Mouse (Mus musculus) intestine, postnatal 0 days (tissue): ENCODE measurements around the gene Efr3b. TPM values are rescaled to one million over a fixed set of nuclear protein-coding genes. Genes with fewer than 3 reads are reported as not detected.

Source experiments
- ATAC-seq: fragments of 200-750 bp; cut with Nextera tagmentation; 2 replicates; pipeline ENCODE4 v1.8.0; 2017; ENCODE audit warnings: mild to moderate bottlenecking, moderate TSS enrichment, moderate library complexity
- H3K27ac ChIP-seq: fragments of 300-500 bp; sonication (generic); 2 replicates; pipeline ENCODE4 v1.5.1; 2014; ENCODE audit warnings: mild to moderate bottlenecking, low read depth, low read length, moderate library complexity
- H3K27me3 ChIP-seq: fragments of 300-500 bp; sonication (generic); replicated peaks from 2 replicates; pipeline ENCODE4 v1.6.1; 2014; ENCODE audit warnings: low read length, mixed read lengths; ENCODE audit not compliant: control insufficient read depth, insufficient read depth
- H3K36me3 ChIP-seq: fragments of 300-500 bp; sonication (generic); 2 replicates; pipeline ENCODE4 v1.6.1; 2014; ENCODE audit warnings: mild to moderate bottlenecking, moderate library complexity; ENCODE audit not compliant: control insufficient read depth, insufficient read depth
- H3K4me1 ChIP-seq: fragments of 300-500 bp; sonication (generic); replicated peaks from 2 replicates; pipeline ENCODE4 v1.6.1; 2014; ENCODE audit warnings: antibody characterized with exemption, low read length, mixed read lengths; ENCODE audit not compliant: control insufficient read depth, insufficient read depth
- H3K4me2 ChIP-seq: fragments of 300-500 bp; sonication (generic); replicated peaks from 2 replicates; pipeline ENCODE4 v1.6.1; 2014; ENCODE audit warnings: low read depth, mild to moderate bottlenecking, moderate library complexity
- H3K4me3 ChIP-seq: fragments of 300-500 bp; sonication (generic); 2 replicates; pipeline ENCODE4 v1.5.1; 2014; ENCODE audit warnings: low read depth, low read length
- H3K9ac ChIP-seq: fragments of 300-500 bp; sonication (generic); 2 replicates; pipeline ENCODE4 v1.6.1; 2014; ENCODE audit warnings: mild to moderate bottlenecking, low read depth, low read length
- H3K9me3 ChIP-seq: fragments of 300-500 bp; sonication (generic); 2 replicates; pipeline ENCODE4 v1.6.1; 2016; ENCODE audit warnings: mixed run types; ENCODE audit not compliant: control insufficient read depth
- CTCF ChIP-seq: sonication (generic); IDR thresholded peaks from 2 replicates; pipeline ENCODE4 v1.5.1; 2016; ENCODE audit warnings: low read depth, mild to moderate bottlenecking, control low read depth, antibody characterized with exemption, moderate library complexity
- WGBS: fragments of 180-500 bp; shearing (Covaris S2); extraction: QIAGEN DNeasy Blood & Tissue Kit; methylation state at CpG from one replicate; pipeline ENCODE4 v1.1.7; 2014; 5-methylcytosine and 5-hydroxymethylcytosine counted together
- polyA plus RNA-seq: library from polyadenylated mRNA; unstranded; fragments of >200 nt; fragmentation: Nextera tagmentation; extraction: Ambion mirVana; gene quantifications from 2 replicates; pipeline ENCODE4 v1.2.1, GENCODE M21; 2015

Gene Efr3b
- 3.2 and 3.9 TPM in 2 replicates for polyA plus RNA-seq

DNA sequence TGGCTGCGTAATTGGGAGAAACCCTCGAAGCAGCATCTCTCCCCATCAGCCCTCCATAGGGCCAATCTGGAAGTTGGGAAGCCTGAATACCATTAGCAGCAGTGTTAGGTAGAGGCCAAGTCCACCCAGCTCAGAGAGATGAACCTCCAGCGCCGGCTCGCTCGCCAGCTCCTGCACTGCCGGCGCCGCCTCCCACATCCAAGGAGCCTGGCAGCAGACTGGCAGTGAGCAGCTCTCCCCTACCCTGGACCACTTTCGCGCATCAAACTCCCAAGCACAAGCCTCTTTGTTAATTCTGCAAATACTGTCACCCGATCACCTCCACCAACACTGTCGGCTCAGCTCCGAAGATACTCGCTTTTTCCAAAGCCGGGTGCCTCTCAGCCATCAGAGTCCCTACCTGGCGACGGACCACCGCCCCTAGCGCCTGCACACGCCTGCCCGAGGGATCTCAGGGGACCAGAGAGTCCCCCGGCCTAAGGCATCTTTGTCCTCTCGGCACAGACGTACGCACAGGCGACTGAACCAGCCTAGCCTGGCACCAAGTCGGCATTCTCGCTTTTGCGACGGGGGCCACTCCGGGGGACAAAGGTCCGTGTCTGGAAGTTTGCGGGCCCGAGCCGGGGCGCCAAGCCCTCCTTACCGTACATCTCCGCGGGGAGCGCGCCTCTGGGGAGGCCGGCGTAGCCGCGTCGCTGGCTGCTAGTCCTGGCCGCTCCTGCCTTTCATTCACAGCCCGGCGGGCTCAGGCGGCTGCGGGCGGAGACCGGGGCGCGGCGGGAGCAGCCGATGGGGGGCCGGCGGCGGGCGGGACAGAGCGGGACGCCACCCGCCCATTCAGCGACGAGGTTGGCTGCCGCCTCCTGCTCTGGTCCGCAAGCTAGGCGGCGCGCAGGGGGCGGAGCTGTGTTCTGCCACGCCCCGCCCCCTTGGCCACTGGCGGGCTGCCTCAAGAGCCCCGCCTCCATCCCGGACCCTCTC, at the start of gene Efr3b:
Gene Efr3b (minus strand): TSS at position 855 of the 981 bp plus-strand sequence.
- Histone ChIP-seq H3K27ac (peak within 1 kb of the TSS; percentile 60), H3K27me3 (no peaks in the 10 kb centered on the region), H3K9ac (peak within 1 kb of the TSS; percentile 62), H3K9me3 (no peaks in the 10 kb centered on the region), H3K36me3 (no peaks in the 10 kb centered on the region), H3K4me1 (peaks cover 9% of the 10 kb centered on the region; the same call in 1 of the 2 replicates), H3K4me3 (peak within 1 kb of the TSS; percentile 72), H3K4me2 (peak within 1 kb of the TSS; percentile 98)
- WGBS, result 2% methylated on average over 78 of the region's 78 CpGs
- TF ChIP-seq CTCF, result peak; percentile 51
- ATAC-seq, result peak; percentile 87

DNA sequence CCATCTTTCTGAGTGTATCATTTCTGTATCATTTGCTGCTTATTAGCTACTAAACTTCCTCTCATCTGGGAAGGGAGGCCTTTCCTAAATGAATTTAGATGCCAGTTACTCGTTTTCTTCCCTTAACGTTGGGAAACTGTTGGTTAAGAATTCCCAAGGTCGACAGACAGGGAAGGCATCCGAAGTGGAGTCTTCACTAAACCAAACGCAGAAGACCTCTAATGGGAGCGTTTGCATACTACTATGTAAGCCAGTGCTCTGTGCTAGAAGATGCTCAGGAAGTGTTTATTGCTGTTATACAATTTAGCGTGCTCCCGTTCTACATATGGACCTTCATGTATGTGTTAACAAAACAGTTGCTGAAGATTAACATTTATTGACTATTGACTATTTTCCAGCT, 44.7 kb upstream of the Efr3b start:
- 0 out of 2 replicates have a peak overlapping the region, but pooled peaks have one; percentile 85 for H3K4me2 ChIP-seq
- H3K27me3 ChIP-seq, result no peaks in the 10 kb centered on the region
- H3K4me3 ChIP-seq, result no peak overlapping the region
- no peaks in the 10 kb centered on the region for H3K4me1 ChIP-seq
- no peak overlapping the region for H3K9ac ChIP-seq
- 56% methylated on average over 8 of the region's 8 CpGs for WGBS
- H3K27ac ChIP-seq, result no peak overlapping the region
- peaks cover 11% of the 10 kb centered on the region; the same call in 1 of the 2 replicates for H3K36me3 ChIP-seq
- H3K9me3 ChIP-seq, result no peaks in the 10 kb centered on the region
- ATAC-seq, result no peak
- TF ChIP-seq CTCF, result no peak

DNA sequence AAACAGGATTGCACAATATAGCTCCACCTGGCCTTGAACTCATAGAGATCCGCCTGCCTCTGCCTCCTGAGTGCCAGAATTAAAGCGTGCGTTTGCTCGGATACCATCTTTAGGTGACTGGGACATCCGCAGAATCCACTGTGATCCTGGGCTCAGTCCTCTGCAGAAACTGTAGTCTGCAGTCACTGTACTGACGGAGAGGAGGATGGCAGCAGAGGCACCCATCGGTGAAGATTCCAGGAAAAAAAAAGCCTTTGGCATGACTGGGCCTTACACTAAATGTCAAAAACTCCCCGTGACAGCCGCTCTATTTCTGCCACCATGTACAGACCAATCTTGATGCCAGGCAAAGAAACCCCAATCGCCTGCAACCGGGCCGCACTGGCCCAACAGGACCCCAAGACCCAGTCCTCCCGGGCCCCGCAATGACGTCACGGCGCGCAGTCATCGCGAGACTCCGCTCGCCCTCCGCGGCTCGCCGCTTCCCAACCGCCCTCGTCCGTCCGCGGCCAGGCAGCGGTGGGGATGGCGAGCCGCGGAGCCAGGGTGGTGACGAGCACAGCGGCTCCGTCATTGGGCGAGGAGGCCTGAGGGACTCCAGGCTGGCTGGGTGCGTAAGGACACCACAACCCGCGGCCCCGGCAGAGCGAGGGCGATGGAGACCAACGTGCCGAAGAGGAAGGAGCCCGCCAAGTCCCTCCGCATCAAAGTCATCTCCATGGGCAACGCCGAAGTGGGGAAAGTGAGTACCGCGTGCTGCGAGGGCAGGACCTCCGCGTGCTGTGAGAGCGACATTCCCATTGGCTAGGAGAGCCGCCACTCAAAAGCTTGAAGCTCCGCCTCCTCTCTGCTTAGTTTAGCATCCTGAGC, 43.7 kb upstream of the Efr3b start, which contains the start of gene Dnajc27:
Gene Dnajc27 (plus strand): TSS at position 452 of the 870 bp plus-strand sequence.
- no peaks in the 10 kb centered on the region for H3K9me3 ChIP-seq
- whole genome bisulfite sequencing, result 6% methylated on average over 59 of the region's 59 CpGs
- peak; percentile 92 for ATAC-seq
- H3K4me3 ChIP-seq, result peak within 1 kb of the TSS; percentile 42
- peak within 1 kb of the TSS; percentile 85 for H3K4me2 ChIP-seq
- TF ChIP-seq CTCF, result no peak; the same call in 1 of the 2 replicates
- no peaks in the 10 kb centered on the region for H3K4me1 ChIP-seq
- peak within 1 kb of the TSS; percentile 74 for H3K27ac ChIP-seq
- H3K9ac ChIP-seq, result peak within 1 kb of the TSS; percentile 52
- H3K36me3 ChIP-seq, result peaks cover 7% of the 10 kb centered on the region; the same call in 1 of the 2 replicates
- H3K27me3 ChIP-seq, result no peaks in the 10 kb centered on the region

DNA sequence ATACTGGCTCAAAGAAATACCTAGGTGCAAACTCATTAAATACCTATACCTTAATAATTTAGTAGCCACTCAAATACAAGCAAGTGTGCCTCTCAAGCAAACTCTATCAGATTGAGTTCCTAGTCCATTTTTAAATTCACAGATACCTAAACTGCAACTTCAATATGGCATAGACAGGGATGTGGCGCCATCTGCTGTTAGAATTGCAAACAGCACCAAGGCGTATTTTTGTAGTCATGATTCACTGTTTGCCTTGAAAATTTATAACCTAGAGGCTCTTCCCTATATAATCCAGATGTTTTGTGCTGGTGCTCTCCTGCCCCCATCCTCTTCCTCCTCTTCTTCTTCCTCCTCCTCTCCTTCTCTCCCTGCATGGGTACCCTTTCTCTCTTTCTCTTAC, 41.6 kb upstream of the Efr3b start:
- Histone ChIP-seq H3K4me3 (no peak overlapping the region), H3K27me3 (no peaks in the 10 kb centered on the region), H3K4me1 (no peaks in the 10 kb centered on the region), H3K9ac (no peak overlapping the region), H3K4me2 (no peak overlapping the region), H3K36me3 (no peaks in the 10 kb centered on the region), H3K27ac (no peak overlapping the region), H3K9me3 (no peaks in the 10 kb centered on the region)
- 0% methylated on average over 2 of the region's 2 CpGs for WGBS
- peak; percentile 94 for TF ChIP-seq CTCF
- ATAC-seq, result no peak

DNA sequence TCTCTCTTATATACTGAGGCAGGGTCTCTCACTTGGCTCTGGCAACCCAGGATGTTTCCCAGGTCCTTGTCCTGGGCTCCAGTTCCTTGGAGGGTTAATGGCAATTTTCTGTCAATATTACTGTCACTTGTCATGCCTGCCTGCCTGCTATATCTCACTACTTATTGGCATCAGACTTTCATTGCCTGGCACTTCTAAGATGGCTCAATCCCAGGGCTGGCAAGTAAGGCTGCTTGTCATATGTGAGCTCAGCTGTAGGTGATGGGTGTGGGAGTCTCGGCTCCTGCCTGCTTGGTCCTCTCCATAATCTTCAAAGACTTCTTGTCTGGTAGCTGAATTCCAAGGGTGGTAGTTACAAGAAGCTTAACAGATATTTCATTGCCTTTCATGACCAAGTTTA, 39.4 kb upstream of the Efr3b start:
- H3K9me3 ChIP-seq, result no peaks in the 10 kb centered on the region
- no peak overlapping the region for H3K27ac ChIP-seq
- WGBS, result 54% methylated on average over 1 of the region's 1 CpGs
- H3K36me3 ChIP-seq, result no peaks in the 10 kb centered on the region
- no peak overlapping the region for H3K4me3 ChIP-seq
- no peak for TF ChIP-seq CTCF
- H3K27me3 ChIP-seq, result no peaks in the 10 kb centered on the region
- no peak overlapping the region for H3K4me2 ChIP-seq
- H3K4me1 ChIP-seq, result no peaks in the 10 kb centered on the region
- H3K9ac ChIP-seq, result no peak overlapping the region
- ATAC-seq, result no peak

DNA sequence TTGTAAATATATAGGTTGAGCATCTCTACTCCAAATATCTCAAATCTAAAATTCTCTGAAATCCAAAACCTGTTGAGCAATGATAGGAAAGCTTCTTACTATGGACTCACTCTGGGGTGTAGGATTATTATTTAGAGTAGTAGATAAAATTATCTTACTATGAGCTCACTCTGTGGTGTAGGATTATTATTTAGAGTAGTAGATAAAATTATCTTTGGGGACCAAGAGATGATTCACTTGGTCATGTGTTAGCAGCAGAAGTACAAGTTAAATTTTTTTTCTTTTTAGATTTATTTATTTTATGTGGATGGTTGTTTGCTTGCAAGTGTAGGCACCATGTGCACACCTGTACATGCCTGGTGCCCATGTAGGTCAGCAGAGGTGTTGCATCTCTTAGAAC, 37.7 kb upstream of the Efr3b start:
- no peak overlapping the region for H3K9ac ChIP-seq
- no peak for ATAC-seq

More for the DNA sequence above, 37.7 kb upstream of the Efr3b start:
- no peak overlapping the region for H3K4me3 ChIP-seq
- no peak overlapping the region for H3K4me2 ChIP-seq
- H3K27me3 ChIP-seq, result no peaks in the 10 kb centered on the region
- no peak overlapping the region for H3K27ac ChIP-seq
- H3K9me3 ChIP-seq, result no peaks in the 10 kb centered on the region
- no peaks in the 10 kb centered on the region for H3K36me3 ChIP-seq
- no peak for TF ChIP-seq CTCF
- no peaks in the 10 kb centered on the region for H3K4me1 ChIP-seq
